Mouse (Mus musculus) mouse trophoblast stem cell (cell line): ENCODE data around the gene Lgr5.

ENCODE experiments used
- in situ Hi-C, 2 experiments: fragments of 300-500 bp; cut with MseI, MboI; formaldehyde crosslinking; loops; 2 replicates in 1 of 2; 3 replicates in 1 of 2; pipeline ENCODE4 v1.15.1; 2025

Lgr5 gene

GRCm38 (mm10) chr10:115505155-115505554 is 82.4 kb downstream of the Lgr5 start:
- in situ Hi-C loops, result no loop called here

DNA sequence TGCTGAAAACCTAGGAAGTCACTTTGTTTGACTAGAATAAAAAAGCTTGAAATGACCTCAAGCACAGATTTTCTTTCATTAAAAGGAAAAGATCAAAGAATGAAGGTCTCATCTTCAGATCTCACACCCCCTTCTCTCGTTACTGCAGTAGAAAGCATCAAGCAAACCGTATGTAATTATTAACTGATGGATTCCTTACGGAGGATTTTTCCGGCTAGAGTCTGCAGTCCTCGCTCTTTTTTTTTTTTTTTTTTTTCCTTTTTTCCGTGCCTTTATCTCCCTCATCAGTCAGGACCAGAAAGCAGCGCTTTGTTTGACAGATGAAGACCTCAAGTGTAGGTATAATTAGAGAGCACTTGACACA is 93.8 kb downstream of the Lgr5 start:
- in situ Hi-C loops, result no loop called here

GRCm38 (mm10) chr10:115492956-115493777 is 94.4 kb downstream of the Lgr5 start:
- in situ Hi-C loops, result no loop called here

DNA sequence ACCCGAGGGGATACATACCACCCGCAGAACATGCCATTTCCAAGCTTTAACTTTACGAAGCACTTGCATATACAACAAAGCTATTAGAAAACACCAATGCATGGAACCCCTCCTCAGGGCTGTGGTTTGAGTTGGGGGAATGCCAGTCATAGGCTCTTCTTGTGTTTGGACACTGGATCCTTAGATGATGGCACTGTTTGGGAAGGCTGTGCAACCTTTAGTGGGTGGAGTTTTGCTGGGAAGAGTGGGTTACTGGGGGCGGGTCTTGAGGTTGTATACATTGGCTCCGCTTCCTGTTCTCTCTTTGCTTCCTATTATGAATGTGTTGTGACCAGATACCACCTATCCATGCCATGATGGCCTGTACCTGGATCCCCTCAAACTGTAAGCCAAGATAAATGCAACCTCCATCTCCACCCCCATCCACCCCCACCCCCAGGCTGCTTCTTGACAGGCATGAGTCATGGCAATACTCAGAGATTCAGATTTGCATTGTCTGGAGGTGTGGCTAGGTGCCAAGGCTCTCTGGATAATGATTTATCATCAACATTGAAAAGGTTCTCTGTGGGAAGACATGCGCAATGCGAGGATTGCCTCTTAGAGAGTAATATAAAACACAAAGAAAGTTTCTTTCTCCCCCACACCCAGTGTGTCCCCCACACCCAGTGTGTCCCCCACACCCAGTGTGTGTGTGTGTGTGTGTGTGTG is 95.6 kb downstream of the Lgr5 start:
- in situ Hi-C loops, result no loop called here

- in situ Hi-C loops, result no loop called here
Measured at GRCm38 (mm10) chr10:115485602-115486001, 102.0 kb downstream of the Lgr5 start.

GRCm38 (mm10) chr10:115484660-115485059 is 102.9 kb downstream of the Lgr5 start:
- in situ Hi-C loops, result no loop called here

DNA sequence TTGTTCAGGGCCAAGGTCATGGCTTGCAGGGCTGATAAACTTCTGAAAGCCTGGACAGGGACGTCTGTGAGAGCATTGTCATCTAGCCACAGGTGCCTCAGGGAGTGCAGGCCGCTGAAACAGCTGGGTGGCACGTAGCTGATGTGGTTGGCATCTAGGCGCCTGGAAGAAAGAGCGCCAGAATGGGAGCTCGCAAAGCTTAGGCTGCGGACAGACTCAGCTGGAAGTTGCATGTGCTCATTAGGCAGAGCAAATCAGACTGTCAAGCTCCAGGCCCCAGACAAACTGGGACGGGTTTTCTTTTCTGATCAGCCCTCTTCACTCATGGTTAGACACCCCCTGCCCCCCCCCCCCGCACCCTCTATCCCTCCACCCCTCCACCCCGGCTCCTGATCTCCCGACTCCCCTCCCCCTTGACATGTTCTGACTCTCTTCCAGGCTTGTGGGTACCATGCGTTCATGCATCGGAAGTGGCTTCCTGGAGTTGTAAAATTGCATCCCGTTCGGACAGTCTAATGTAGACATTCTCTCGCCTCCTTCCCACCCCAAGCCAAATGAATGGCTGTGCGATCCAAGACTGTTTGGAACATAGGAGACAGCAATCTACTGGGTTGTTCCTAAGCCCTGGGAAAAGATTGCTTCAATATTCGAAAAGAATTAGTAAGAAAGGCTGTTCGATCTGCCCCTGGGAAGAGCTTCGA is 109.0 kb downstream of the Lgr5 start:
- in situ Hi-C loops, result no loop called here

- in situ Hi-C loops, result no loop called here
Measured at GRCm38 (mm10) chr10:115476506-115476905, 111.1 kb downstream of the Lgr5 start.

DNA sequence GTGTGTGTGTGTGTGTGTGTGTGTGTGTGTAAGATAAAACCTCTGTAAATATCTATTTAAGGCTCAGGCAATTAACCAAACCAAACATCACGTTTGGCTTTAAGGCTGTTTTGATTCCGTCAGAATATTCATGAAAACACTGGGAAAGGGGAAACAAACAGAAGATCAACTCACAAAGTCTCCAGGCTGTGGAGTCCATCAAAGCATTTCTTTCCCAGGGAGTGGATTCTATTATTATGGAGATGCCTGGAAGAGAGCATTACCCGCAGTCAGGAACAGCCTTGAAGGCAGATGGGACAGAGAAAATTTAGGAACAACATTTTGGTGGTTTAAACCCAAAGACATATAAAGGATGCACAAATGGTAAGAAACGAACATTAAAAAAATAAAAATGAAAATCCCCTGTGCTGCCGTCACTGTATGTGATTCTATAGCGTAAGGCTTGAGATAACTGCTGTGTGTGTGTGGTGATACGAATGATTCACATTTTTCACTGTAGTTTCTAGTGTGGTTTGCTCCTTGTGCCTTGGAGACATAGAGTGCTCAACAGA is 112.5 kb downstream of the Lgr5 start:
- in situ Hi-C loops, result no loop called here

DNA sequence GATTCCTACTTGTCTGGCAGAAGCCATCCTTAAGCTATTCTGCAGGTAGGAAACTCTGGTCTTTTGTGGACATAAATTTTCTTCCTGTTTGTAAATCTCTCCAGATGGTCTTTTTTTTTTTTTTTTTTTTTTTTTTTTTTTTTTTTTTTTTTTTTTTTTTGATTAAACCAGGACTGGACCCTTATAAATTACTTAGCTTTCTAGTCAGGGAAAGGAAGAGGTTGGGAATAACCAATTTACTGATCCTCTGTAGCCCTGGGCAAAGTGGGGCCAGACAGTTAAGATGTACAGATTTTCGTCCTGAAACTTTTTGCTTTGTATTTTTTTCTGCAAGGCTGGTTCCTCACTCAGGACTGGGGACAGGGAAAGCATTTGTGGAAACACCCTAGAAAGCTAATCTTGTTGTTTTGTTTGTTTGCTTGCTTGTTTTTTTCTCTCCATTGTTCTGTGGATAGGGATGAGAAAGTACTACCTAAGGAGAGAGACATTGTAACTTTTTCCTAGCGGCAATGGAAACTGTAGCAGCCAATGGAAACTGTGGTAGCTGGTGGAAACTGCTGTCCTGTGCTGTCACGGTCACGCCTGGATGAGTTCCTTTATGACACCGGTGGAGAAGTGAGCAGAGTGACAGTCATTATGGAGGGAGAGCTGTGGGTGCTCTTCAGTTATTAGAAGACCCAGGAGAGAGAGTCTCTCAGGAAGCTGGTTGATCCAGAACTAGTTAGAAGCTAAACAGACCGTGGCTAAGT is 114.2 kb downstream of the Lgr5 start:
- in situ Hi-C loops, result no loop called here

DNA sequence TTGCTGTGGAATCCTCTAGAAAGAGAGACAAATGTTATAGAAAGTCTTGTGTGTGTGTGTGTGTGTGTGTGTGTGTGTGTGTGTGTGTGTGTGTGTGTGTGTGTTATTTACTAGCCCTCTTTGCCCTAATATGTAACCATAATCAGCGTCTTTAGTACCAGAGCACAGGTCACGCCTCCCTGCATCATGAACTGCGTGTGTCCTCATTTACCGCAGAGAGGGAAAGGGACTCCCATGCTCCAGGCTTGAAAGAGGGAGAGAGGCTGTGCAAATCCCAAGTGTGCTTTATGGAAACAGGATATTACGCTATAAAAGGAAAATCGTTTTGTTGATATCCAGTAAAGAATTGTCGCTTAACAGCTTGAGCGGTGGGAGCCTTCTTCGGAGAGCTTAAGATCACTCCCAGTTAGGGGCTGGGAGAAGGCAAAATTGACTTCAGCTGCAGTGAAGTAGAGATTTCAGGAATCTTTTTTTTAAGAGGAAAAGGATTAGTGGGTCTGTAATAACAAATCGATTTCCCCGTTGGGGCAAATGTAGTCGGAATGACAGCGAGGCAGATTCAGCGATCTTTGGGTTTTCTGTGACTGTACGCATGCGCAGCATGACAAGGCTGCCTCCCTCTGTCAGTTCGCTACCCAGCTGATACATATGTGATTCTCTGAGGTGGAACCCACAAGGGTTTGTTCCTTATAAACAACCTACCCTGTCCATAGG is 116.8 kb downstream of the Lgr5 start:
- in situ Hi-C loops, result no loop called here

- in situ Hi-C loops, result no loop called here
Measured at GRCm38 (mm10) chr10:115469040-115469439, 118.5 kb downstream of the Lgr5 start.

GRCm38 (mm10) chr10:115468632-115469031 is 118.9 kb downstream of the Lgr5 start:
- in situ Hi-C loops, result no loop called here

DNA sequence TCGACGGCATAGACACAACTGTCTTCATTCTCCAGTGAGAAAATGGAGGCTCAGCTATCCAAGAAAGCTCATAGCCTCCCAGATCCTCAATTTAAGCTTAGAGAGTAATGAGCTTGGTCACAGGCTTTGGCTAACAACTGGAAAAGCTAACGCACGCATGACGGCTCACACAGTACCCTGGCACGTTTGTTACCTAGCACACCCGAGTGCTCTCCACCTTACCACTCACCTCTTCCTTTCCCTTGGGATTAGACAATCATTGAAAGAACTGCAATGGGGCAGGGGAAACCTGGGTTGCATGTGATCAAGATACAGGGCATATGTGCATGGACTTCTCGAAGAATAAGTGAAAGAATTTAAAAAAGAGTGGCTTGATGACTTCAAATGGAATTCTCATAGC is 119.6 kb downstream of the Lgr5 start:
- in situ Hi-C loops, result no loop called here

- in situ Hi-C loops, result no loop called here
Measured at GRCm38 (mm10) chr10:115465778-115466177, 121.8 kb downstream of the Lgr5 start.

DNA sequence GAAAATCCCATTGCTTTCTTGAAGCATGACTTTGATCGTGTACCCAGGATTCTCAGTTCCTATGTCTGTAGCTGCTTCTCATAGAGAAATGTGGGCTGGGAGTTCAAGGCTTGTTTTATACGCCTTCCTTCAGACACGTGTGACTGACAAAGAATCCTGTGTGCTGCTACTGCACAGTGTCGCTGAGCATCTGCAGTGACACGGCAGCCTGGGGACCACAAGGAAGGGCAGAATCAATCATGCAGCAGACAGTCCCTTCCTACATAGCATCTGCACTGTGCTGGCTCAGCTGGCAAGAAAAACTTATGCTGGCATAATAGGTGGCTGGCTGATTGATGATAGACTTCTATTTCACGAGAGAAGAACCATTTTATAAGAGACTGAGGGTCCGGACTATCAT is 122.5 kb downstream of the Lgr5 start:
- in situ Hi-C loops, result no loop called here

GRCm38 (mm10) chr10:115462646-115463045 is 124.9 kb downstream of the Lgr5 start:
- in situ Hi-C loops, result no loop called here

DNA sequence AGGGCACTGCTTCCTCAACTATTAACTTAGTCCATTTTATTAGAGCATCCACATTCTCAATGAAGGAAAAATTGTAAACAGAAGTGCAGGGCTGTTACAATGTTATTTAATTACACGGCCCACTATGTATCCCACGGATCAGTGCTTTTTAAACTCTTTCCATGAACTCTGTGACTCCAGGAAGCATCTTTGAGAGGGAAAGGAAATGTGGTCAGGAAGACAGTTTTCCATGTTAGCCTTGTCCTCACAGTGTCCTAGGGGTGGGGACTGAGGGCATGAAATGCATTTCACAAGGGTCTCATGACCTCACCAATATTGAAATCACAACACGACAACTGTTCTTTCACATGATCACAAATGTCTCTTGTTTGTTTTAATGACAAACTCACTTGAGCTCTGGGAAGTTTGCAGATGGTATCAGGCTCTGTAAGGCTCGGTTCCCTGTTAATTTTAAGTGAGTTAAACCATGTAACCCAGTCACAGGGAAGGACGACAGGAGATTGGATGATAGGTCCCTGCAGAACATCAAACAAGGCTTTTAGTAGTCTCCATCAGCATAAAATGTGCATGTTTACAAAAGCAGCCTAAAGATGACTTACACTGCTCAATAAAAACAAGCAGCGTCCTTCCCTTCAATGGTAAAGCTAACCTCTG is 130.1 kb downstream of the Lgr5 start:
- in situ Hi-C loops, result no loop called here

- in situ Hi-C loops, result no loop called here
Measured at GRCm38 (mm10) chr10:115448614-115449013, 139.0 kb downstream of the Lgr5 start.

DNA sequence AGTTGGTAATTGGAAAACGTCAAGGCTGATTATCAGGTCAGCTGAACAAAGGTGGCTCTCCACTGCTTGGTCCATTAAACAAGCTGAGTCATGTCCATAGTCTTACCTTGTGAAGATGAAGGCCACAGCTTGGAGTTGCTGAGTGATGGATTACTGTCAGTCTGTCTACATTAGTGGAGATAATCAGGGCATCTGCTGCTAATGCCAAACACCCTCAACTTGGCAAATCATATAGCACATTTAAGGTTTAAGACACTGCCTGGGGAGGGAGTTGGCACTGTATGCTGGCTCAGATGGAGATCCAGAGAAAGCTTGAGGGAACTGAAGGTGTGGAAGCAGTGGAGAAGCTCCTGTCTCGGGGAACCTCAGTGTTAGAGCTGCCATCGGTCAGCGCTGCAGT is 150.3 kb downstream of the Lgr5 start:
- in situ Hi-C loops, result no loop called here
